Mouse (Mus musculus): ENCODE data around the gene Arpc1b. TPM values are rescaled to one million over a fixed set of nuclear protein-coding genes. Genes with fewer than 3 reads are reported as not detected.

Arpc1b gene
- 157 and 181 TPM in 2 replicates for polyA plus RNA-seq (2015; fragmentation: Nextera tagmentation; extraction: Ambion mirVana)

DNA sequence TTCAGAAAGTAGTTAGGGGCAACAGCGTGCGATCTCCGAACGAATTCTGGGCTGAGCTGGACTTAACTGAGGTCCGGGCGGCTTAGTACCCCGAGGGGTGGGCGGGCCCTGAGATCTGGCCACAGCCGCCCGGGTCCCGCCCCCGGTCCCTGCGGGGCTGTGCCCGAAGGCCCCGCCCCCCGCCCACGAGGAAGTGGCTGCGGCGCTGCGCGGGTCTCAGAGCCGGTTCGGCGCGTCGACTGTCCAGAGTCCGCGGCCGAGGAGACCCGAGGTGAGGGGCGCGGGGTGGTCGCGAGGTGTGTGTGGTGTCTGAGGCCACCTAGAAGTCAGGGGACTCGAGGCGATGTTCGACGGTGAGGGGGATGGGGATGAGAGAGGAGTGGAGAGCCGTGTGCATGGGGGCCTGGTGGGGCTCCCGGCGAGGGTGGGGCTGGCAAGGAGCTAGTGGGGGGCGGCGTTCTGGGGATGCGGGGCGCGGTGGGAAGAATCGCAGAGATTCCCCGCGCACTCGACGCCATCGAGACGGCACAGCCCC, at the start of gene Arpc1b:
Gene Arpc1b, plus strand, starts transcription at position 145 of the 535 bp plus-strand sequence.
- Histone ChIP-seq H3K4me2 (ENCODE audit: low read depth, low read length) (peak within 1 kb of the TSS; percentile 83), H3K4me1 (ENCODE audit: insufficient read depth) (peaks cover 10% of the 10 kb centered on the region), H3K27me3 (ENCODE audit: insufficient read depth, low read length) (no peaks in the 10 kb centered on the region), H3K9me3 (ENCODE audit: low read length) (no peaks in the 10 kb centered on the region), H3K36me3 (replicated peaks; ENCODE audit: insufficient read depth, low read length) (peaks cover 4% of the 10 kb centered on the region; the same call in 1 of the 2 replicates), H3K27ac (ENCODE audit: low read depth) (peak within 1 kb of the TSS; percentile 90), H3K4me3 (ENCODE audit: low read depth, low read length) (peak within 1 kb of the TSS; percentile 66), H3K9ac (replicated peaks) (peak within 1 kb of the TSS; percentile 82)
- DNase-seq (peak; percentile 85), ATAC-seq (peak; percentile 73)
- 0% methylated on average over 28 of the region's 53 CpGs for WGBS (ENCODE audit: insufficient replicate concordance)
- TF ChIP-seq EP300 (IDR thresholded peaks at IDR 0.05; ENCODE audit: low read depth): no peak
- TF ChIP-seq CTCF (IDR thresholded peaks at IDR 0.05; ENCODE audit: low read depth): no peak

- Histone ChIP-seq H3K27ac (ENCODE audit: low read depth) (no peak overlapping the region), H3K4me3 (ENCODE audit: low read depth, low read length) (no peak overlapping the region), H3K27me3 (ENCODE audit: insufficient read depth, low read length) (no peaks in the 10 kb centered on the region), H3K4me2 (ENCODE audit: low read depth, low read length) (no peak overlapping the region), H3K9ac (replicated peaks) (no peak overlapping the region), H3K9me3 (ENCODE audit: low read length) (no peaks in the 10 kb centered on the region), H3K36me3 (replicated peaks; ENCODE audit: insufficient read depth, low read length) (no peaks in the 10 kb centered on the region), H3K4me1 (ENCODE audit: insufficient read depth) (no peaks in the 10 kb centered on the region)
- DNase-seq: no peak
- TF ChIP-seq CTCF (IDR thresholded peaks at IDR 0.05; ENCODE audit: low read depth) (no peak), EP300 (IDR thresholded peaks at IDR 0.05; ENCODE audit: low read depth) (no peak)
- ATAC-seq: no peak
- WGBS (ENCODE audit: insufficient replicate concordance): 88% methylated on average over 1 of the region's 1 CpGs
These were observed 49.2 kb upstream of the Arpc1b start for GRCm38 (mm10) chr5:145064765-145065340.

- H3K4me1 ChIP-seq (ENCODE audit: insufficient read depth): no peaks in the 10 kb centered on the region
- TF ChIP-seq EP300 (IDR thresholded peaks at IDR 0.05; ENCODE audit: low read depth) (no peak), CTCF (IDR thresholded peaks at IDR 0.05; ENCODE audit: low read depth) (no peak)
- ATAC-seq (no peak), DNase-seq (no peak)
- 44% methylated on average over 3 of the region's 3 CpGs for whole genome bisulfite sequencing (ENCODE audit: insufficient replicate concordance)
- no peak overlapping the region for H3K4me3 ChIP-seq (ENCODE audit: low read depth, low read length)
- H3K27me3 ChIP-seq (ENCODE audit: insufficient read depth, low read length): no peaks in the 10 kb centered on the region
- no peak overlapping the region for H3K27ac ChIP-seq (ENCODE audit: low read depth)
- no peak overlapping the region for H3K9ac ChIP-seq (replicated peaks)
- H3K4me2 ChIP-seq (ENCODE audit: low read depth, low read length): no peak overlapping the region
- H3K9me3 ChIP-seq (ENCODE audit: low read length): no peaks in the 10 kb centered on the region
- H3K36me3 ChIP-seq (replicated peaks; ENCODE audit: insufficient read depth, low read length): no peaks in the 10 kb centered on the region
These were observed 45.2 kb upstream of the Arpc1b start for GRCm38 (mm10) chr5:145068863-145069262.

DNA sequence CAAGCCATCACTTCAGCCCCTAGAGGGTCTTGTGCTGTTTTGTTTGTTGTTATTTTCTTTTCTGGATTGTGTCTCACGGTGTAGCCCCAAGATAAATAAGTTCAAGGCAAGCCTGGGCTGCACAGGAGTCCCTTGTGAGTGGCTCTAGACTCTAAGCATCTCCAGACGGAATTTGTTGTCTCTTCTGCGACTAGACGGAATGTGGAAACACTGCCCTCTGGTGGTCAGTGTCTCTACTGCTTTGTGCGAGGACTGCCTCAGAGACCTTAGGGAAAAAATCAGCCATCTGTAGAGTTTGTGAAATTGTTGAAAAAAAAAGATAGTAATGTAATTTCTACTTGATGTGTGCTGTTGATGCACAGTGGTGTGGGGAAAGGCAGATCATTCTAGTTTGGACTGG, 44.3 kb upstream of the Arpc1b start:
- ATAC-seq (no peak), DNase-seq (peak; percentile 74)
- Histone ChIP-seq H3K9me3 (ENCODE audit: low read length) (no peaks in the 10 kb centered on the region), H3K4me2 (ENCODE audit: low read depth, low read length) (no peak overlapping the region), H3K27me3 (ENCODE audit: insufficient read depth, low read length) (no peaks in the 10 kb centered on the region), H3K4me1 (ENCODE audit: insufficient read depth) (no peaks in the 10 kb centered on the region), H3K36me3 (replicated peaks; ENCODE audit: insufficient read depth, low read length) (no peaks in the 10 kb centered on the region), H3K27ac (ENCODE audit: low read depth) (no peak overlapping the region), H3K9ac (replicated peaks) (no peak overlapping the region), H3K4me3 (ENCODE audit: low read depth, low read length) (no peak overlapping the region)
- WGBS (ENCODE audit: insufficient replicate concordance): 4% methylated on average over 5 of the region's 5 CpGs
- TF ChIP-seq EP300 (IDR thresholded peaks at IDR 0.05; ENCODE audit: low read depth) (no peak), CTCF (IDR thresholded peaks at IDR 0.05; ENCODE audit: low read depth) (peak; percentile 88)

- Histone ChIP-seq H3K9ac (replicated peaks) (no peak overlapping the region), H3K4me1 (ENCODE audit: insufficient read depth) (no peaks in the 10 kb centered on the region), H3K36me3 (replicated peaks; ENCODE audit: insufficient read depth, low read length) (no peaks in the 10 kb centered on the region), H3K4me2 (ENCODE audit: low read depth, low read length) (no peak overlapping the region), H3K4me3 (ENCODE audit: low read depth, low read length) (no peak overlapping the region), H3K27ac (ENCODE audit: low read depth) (no peak overlapping the region), H3K27me3 (ENCODE audit: insufficient read depth, low read length) (no peaks in the 10 kb centered on the region), H3K9me3 (ENCODE audit: low read length) (no peaks in the 10 kb centered on the region)
- 51% methylated on average over 6 of the region's 6 CpGs for WGBS (ENCODE audit: insufficient replicate concordance)
- DNase-seq: peak; percentile 25
- ATAC-seq: no peak
- TF ChIP-seq EP300 (IDR thresholded peaks at IDR 0.05; ENCODE audit: low read depth): no peak
- TF ChIP-seq CTCF (IDR thresholded peaks at IDR 0.05; ENCODE audit: low read depth): peak; percentile 58
These were observed 42.7 kb upstream of the Arpc1b start for GRCm38 (mm10) chr5:145071342-145071741.

DNA sequence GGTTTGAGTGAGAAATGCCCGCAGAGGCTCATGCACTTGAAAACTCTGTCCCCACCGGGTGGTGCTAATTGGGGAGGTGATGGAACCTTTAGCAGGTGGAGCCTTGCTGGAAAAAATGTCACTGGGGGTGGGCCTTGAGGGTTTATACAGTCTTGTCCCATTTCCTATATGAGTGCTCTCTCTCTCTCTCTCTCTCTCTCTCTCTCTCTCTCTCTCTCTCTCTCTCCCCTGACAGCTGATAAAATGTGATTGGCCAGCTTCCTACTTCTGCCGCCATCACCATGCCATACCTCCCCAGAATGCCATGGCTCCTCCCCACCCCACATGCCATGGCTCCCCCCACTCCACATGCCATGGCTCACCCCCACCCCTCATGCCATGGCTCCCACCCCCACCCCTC, 38.9 kb upstream of the Arpc1b start:
- Histone ChIP-seq H3K9ac (replicated peaks) (no peak overlapping the region), H3K9me3 (ENCODE audit: low read length) (no peaks in the 10 kb centered on the region), H3K27me3 (ENCODE audit: insufficient read depth, low read length) (no peaks in the 10 kb centered on the region), H3K4me1 (ENCODE audit: insufficient read depth) (no peaks in the 10 kb centered on the region), H3K4me3 (ENCODE audit: low read depth, low read length) (no peak overlapping the region), H3K36me3 (replicated peaks; ENCODE audit: insufficient read depth, low read length) (no peaks in the 10 kb centered on the region), H3K4me2 (ENCODE audit: low read depth, low read length) (no peak overlapping the region), H3K27ac (ENCODE audit: low read depth) (no peak overlapping the region)
- no peak for DNase-seq
- WGBS (ENCODE audit: insufficient replicate concordance): 44% methylated on average over 3 of the region's 3 CpGs
- TF ChIP-seq CTCF (IDR thresholded peaks at IDR 0.05; ENCODE audit: low read depth): no peak
- no peak for TF ChIP-seq EP300 (IDR thresholded peaks at IDR 0.05; ENCODE audit: low read depth)
- no peak for ATAC-seq
